Mouse (Mus musculus) CH12.LX (cell line): ENCODE measurements around the gene Abca16. TPM values are rescaled to one million over a fixed set of nuclear protein-coding genes. Genes with fewer than 3 reads are reported as not detected.

ENCODE experiments used
- DNase-seq: peaks from one replicate; pipeline ENCODE4 v3.0.0-alpha.2; 2013; ENCODE audit errors: extremely low read depth
- H3K27ac ChIP-seq: 2 replicates; pipeline ENCODE4 v1.5.1; 2012; ENCODE audit warnings: low read depth, mild to moderate bottlenecking, control low read depth, moderate library complexity; ENCODE audit not compliant: insufficient read depth
- H3K27me3 ChIP-seq: replicated peaks from 2 replicates; pipeline ENCODE3; 2012; ENCODE audit warnings: inconsistent platforms
- H3K36me3 ChIP-seq, 2 experiments: replicated peaks in 1 of 2; 2 replicates each; pipeline versions ENCODE3 to v1.6.1; 2012; ENCODE audit warnings: inconsistent platforms in 1 of 2, low read length in 1 of 2, mild to moderate bottlenecking in 1 of 2, mixed read lengths in 1 of 2, moderate library complexity in 1 of 2; ENCODE audit not compliant: control insufficient read depth in 1 of 2, insufficient read depth in 1 of 2
- H3K4me1 ChIP-seq, 2 experiments: 2 replicates each; pipeline ENCODE4 v1.6.1; 2012; ENCODE audit warnings: inconsistent platforms in 1 of 2, moderate library complexity in 1 of 2; ENCODE audit not compliant: insufficient read depth in 2 of 2, control insufficient read depth in 1 of 2
- H3K4me2 ChIP-seq: 2 replicates; pipeline ENCODE4 v1.6.1; 2012; ENCODE audit warnings: low read depth, mild to moderate bottlenecking, control low read depth; ENCODE audit not compliant: poor library complexity, insufficient read depth, severe bottlenecking
- H3K4me3 ChIP-seq, 3 experiments: fragments of 150-350 bp in 1 of 3; sonication (generic) in 1 of 3; replicated peaks in 1 of 3; 2 replicates each; pipeline versions ENCODE3 to v1.5.1; 2011 to 2012; ENCODE audit warnings: low read depth in 2 of 3, low read length in 2 of 3, mild to moderate bottlenecking in 2 of 3, moderate library complexity in 2 of 3, control low read depth in 1 of 3, improper control_type of control experiment in 1 of 3, inconsistent platforms in 1 of 3, mixed read lengths in 1 of 3; ENCODE audit not compliant: poor library complexity in 1 of 3
- H3K79me2 ChIP-seq: replicated peaks from 2 replicates; pipeline ENCODE4 v1.6.1; 2012; ENCODE audit warnings: mild to moderate bottlenecking, moderate library complexity; ENCODE audit not compliant: control insufficient read depth, poor library complexity, insufficient read depth, severe bottlenecking; ENCODE audit errors: extremely low read depth
- H3K9ac ChIP-seq: 2 replicates; pipeline ENCODE4 v1.6.1; 2012; ENCODE audit warnings: low read depth, mild to moderate bottlenecking, control low read depth, moderate library complexity; ENCODE audit not compliant: insufficient read depth
- H3K9me3 ChIP-seq: replicated peaks from 2 replicates; pipeline ENCODE3; 2012; ENCODE audit warnings: low read length, inconsistent platforms, mixed read lengths
- CHD2 ChIP-seq: IDR thresholded peaks from 2 replicates; pipeline ENCODE4 v1.6.1; 2011; ENCODE audit warnings: low read length, improper control_type of control experiment
- CTCF ChIP-seq, 2 experiments: IDR thresholded peaks in 1 of 2; conservative IDR thresholded peaks in 1 of 2; 2 replicates each; pipeline ENCODE4 v1.5.1; 2011 to 2012; ENCODE audit warnings: low read depth in 2 of 2, low read length in 2 of 2, improper control_type of control experiment in 1 of 2, inconsistent platforms in 1 of 2, mild to moderate bottlenecking in 1 of 2, moderate library complexity in 1 of 2
- IRF4 ChIP-seq: IDR thresholded peaks from 2 replicates; pipeline ENCODE4 v1.6.1; 2014; ENCODE audit warnings: low read depth, mild to moderate bottlenecking, inconsistent platforms, low read length, improper control_type of control experiment
- KAT2A ChIP-seq: IDR thresholded peaks from 2 replicates; pipeline ENCODE4 v1.6.1; 2012; ENCODE audit warnings: low read length, improper control_type of control experiment, inconsistent platforms; ENCODE audit not compliant: insufficient replicate concordance
- MAX ChIP-seq: IDR thresholded peaks from 2 replicates; pipeline ENCODE4 v1.6.1; 2011; ENCODE audit warnings: low read length, improper control_type of control experiment
- MYC ChIP-seq: IDR thresholded peaks from 2 replicates; pipeline ENCODE4 v1.6.1; 2011; ENCODE audit warnings: low read depth, mild to moderate bottlenecking, improper control_type of control experiment, low read length
- POLR2AphosphoS2 ChIP-seq: IDR thresholded peaks from 2 replicates; pipeline ENCODE4 v1.6.1; 2011; ENCODE audit warnings: low read depth, low read length, improper control_type of control experiment
- TCF12 ChIP-seq: IDR thresholded peaks from 2 replicates; pipeline ENCODE4 v1.6.1; 2014; ENCODE audit warnings: low read depth, mild to moderate bottlenecking, inconsistent platforms, low read length, improper control_type of control experiment
- ZC3H11A ChIP-seq: IDR thresholded peaks from 2 replicates; pipeline ENCODE4 v1.6.1; 2012; ENCODE audit warnings: low read depth, mild to moderate bottlenecking, inconsistent platforms, low read length, improper control_type of control experiment
- ZMIZ1 ChIP-seq: IDR thresholded peaks from 2 replicates; pipeline ENCODE4 v1.6.1; 2012; ENCODE audit warnings: low read depth, mild to moderate bottlenecking, inconsistent platforms, low read length, improper control_type of control experiment
- dilution Hi-C: fragments of 300-500 bp; cut with MboI; formaldehyde crosslinking; loops from 2 replicates; pipeline ENCODE4 v1.14.3; 2020; ENCODE audit warnings: low sequenced_read_pairs; ENCODE audit not compliant: extremely low pct_unique_long_range_greater_than_20kb, extremely low pct_ligation_motif_present
- in situ Hi-C: fragments of 300-500 bp; cut with MboI; formaldehyde crosslinking; loops from 3 replicates; pipeline ENCODE4 v1.14.3; 2019; ENCODE audit warnings: low sequenced_read_pairs, low pct_ligation_motif_present, low pct_unique_long_range_greater_than_20kb, mixed read lengths
- polyA plus RNA-seq: library from polyadenylated mRNA; unstranded; fragments of >175 nt; gene quantifications from 2 replicates; pipeline ENCODE4 v1.2.1, GENCODE M21; 2012; ENCODE audit warnings: low read depth; ENCODE audit not compliant: insufficient read length
- total RNA-seq, 2 experiments: library from RNA; depleted of rRNA; stranded (reverse); fragments of 300-350 nt in 1 of 2; fragments of >200 nt in 1 of 2; gene quantifications; 2 replicates each; pipeline ENCODE4 v1.2.3; 2012 to 2014

The Abca16 gene
- total and polyA plus RNA-seq, 3 experiments, result not detected

DNA sequence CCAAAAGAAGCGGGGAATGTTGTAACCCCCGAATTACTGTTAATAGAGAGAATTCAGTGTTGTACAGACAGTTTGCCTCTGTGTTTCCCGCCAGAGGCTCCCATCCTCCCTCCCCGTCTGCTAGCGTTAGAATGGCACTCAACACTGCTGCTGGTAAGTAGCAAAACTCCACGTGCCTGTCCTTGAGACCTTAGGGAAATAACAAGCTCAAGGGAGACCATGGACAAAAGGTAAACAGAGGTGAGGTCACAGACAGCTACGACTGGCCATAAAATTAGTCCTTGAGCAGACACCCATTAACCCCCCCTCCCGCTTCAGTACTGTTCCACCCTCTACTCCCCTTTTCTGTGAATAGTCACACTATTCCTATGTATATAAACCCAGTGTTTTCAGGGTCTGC is 157.9 kb downstream of the Abca16 start:
- no peaks in the 10 kb centered on the region for H3K79me2 ChIP-seq
- in situ Hi-C loops, result no loop called here
- no peak overlapping the region for H3K9ac ChIP-seq
- no peak for DNase-seq
- H3K9me3 ChIP-seq, result no peaks in the 10 kb centered on the region
- H3K27me3 ChIP-seq, result no peaks in the 10 kb centered on the region
- no peaks in the 10 kb centered on the region for H3K4me1 ChIP-seq
- dilution Hi-C loops, result no loop called here
- H3K4me2 ChIP-seq, result no peak overlapping the region
- H3K4me3 ChIP-seq, result no peak overlapping the region
- TF ChIP-seq KAT2A (no peak), ZMIZ1 (no peak), TCF12 (no peak), CHD2 (no peak)
- no peak overlapping the region for H3K27ac ChIP-seq
- H3K36me3 ChIP-seq, result no peaks in the 10 kb centered on the region

DNA sequence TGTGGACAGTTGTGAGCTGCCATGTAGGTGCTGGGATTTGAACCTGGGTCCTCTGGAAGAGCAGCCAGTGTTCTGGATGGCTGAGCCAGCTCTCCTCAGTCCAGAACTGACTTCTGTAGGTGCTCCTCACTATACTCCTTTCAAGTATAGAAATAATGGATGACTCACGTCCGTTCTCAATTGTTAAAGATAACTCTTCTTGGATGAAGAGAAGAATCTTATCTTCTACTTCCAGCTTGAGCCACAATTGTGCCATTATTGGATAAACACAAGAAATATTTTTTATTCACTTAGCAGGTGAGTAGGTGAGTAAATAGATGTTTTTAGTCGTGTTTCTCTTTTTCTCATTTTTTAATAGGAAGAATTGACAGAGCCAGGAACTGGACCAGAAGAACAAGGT is 167.1 kb downstream of the Abca16 start:
- Histone ChIP-seq H3K9me3 (no peaks in the 10 kb centered on the region), H3K4me2 (no peak overlapping the region), H3K27me3 (no peaks in the 10 kb centered on the region), H3K9ac (no peak overlapping the region), H3K4me1 (0 out of 4 replicates have a peak, but pooled peaks cover 0 to 4% of the 10 kb centered on the region in 2 experiments), H3K79me2 (no peaks in the 10 kb centered on the region), H3K27ac (no peak overlapping the region), H3K4me3 (no peak overlapping the region), H3K36me3 (no peaks in the 10 kb centered on the region)
- in situ Hi-C loops, result no loop called here
- dilution Hi-C loops, result no loop called here
- no peak for DNase-seq
- TF ChIP-seq CTCF (conservative IDR thresholded peaks at IDR 0.05 in 1 of 2, IDR thresholded peaks at IDR 0.05 in 1 of 2; ENCODE audit: low read depth in 2 of 2, low read length in 2 of 2), result no peak
- no peak for TF ChIP-seq MAX
- no peak for TF ChIP-seq ZMIZ1
- no peak for TF ChIP-seq POLR2AphosphoS2
- TF ChIP-seq ZC3H11A, result no peak
- no peak for TF ChIP-seq MYC
- no peak for TF ChIP-seq IRF4

Other genes with a start within 250 kb of the Abca16 start
- not detected in 2 replicates for gene Anks4b, start 235.8 kb upstream of the Abca16 start, total RNA-seq (2012; rRNA removed)
- gene Anks4b, start 235.8 kb upstream of the Abca16 start, total RNA-seq (2014; rRNA removed), result not detected in 2 replicates
- gene Anks4b, start 235.8 kb upstream of the Abca16 start, polyA plus RNA-seq, result not detected in 2 replicates
- gene Crym, start 207.5 kb upstream of the Abca16 start, total RNA-seq (2012; rRNA removed), result not detected in 2 replicates
- gene Crym, start 207.5 kb upstream of the Abca16 start, total RNA-seq (2014; rRNA removed), result not detected in 2 replicates
- not detected in 2 replicates for gene Crym, start 207.5 kb upstream of the Abca16 start, polyA plus RNA-seq
- gene Abca14, start 205.7 kb upstream of the Abca16 start, total RNA-seq (2012; rRNA removed), result not detected in 2 replicates
- not detected in 2 replicates for gene Abca14, start 205.7 kb upstream of the Abca16 start, total RNA-seq (2014; rRNA removed)
- not detected in 2 replicates for gene Abca14, start 205.7 kb upstream of the Abca16 start, polyA plus RNA-seq
- not detected in 2 replicates for gene Abca15, start 81.0 kb upstream of the Abca16 start, total RNA-seq (2012; rRNA removed)
- not detected in 2 replicates for gene Abca15, start 81.0 kb upstream of the Abca16 start, total RNA-seq (2014; rRNA removed)
- gene Abca15, start 81.0 kb upstream of the Abca16 start, polyA plus RNA-seq, result not detected in 2 replicates
- 155 and 158 TPM in 2 replicates for gene Uqcrc2, start 225.5 kb downstream of the Abca16 start, total RNA-seq (2012; rRNA removed)
- gene Uqcrc2, start 225.5 kb downstream of the Abca16 start, total RNA-seq (2014; rRNA removed), result 318 and 341 TPM in 2 replicates
- 237 TPM in 2 replicates for gene Uqcrc2, start 225.5 kb downstream of the Abca16 start, polyA plus RNA-seq